Mouse (Mus musculus): Measurements from ENCODE around the gene Sohlh2. TPM values are rescaled to one million over a fixed set of nuclear protein-coding genes. Genes with fewer than 3 reads are reported as not detected.
A peak's percentile ranks its signal among the peaks of the same experiment; 100 is the strongest.
"Not testable (repeated sequence)": the region's sequence is repeated elsewhere in the genome, so short reads cannot be mapped to it uniquely, and the experiment has no call there.

The Sohlh2 gene
- polyA plus RNA-seq (2017; shearing (Covaris generic)) = not detected

DNA sequence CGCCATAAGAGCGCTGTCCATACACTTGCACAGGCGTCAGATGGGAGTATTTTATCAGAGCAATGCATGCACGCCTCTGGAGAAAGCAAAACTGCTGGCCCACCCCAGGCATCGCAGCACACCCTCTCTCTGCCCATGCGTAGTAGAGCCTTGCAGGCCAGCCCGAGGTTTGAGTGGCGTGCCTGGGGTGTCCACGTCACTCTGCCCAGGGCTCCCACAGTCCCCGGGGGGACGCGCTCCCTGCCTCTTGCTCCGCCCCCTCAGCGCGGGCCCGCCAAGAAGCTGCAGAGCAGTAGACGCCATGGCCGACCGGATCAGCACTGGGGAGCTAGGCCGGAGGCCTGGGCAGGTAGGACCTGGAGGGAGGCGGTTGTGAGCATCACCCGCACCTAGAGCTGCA is at the start of gene Sohlh2:
TSS of gene Sohlh2 (plus strand) at position 263 of the 400 bp plus-strand sequence.
- ATAC-seq = no peak

- ATAC-seq = no peak
Observed at GRCm38 (mm10) chr3:55137039-55137438, 44.8 kb upstream of the Sohlh2 start, which contains the start of gene Ccdc169. Gene Ccdc169, plus strand, starts transcription at chr3:55137339.

DNA sequence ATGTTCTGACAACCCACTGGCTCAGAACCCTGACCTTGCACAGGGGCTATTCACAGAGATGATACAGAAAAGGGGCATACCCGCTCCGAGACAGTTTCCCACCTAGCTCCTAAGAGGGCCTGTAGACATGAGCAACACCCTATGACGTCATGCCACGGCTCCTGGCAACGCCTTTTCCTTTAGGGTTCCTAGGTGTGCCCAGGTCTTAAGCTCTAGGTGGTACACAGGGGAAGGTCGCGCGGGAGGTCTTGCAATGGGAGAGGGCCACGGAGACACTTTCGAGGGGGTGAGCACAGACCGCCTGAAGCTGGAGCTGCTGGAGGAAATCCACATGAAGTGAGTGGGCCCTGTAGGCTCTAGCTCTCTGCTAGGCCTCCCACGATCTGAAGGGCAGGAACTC is 42.0 kb upstream of the Sohlh2 start:
- no peak for ATAC-seq

DNA sequence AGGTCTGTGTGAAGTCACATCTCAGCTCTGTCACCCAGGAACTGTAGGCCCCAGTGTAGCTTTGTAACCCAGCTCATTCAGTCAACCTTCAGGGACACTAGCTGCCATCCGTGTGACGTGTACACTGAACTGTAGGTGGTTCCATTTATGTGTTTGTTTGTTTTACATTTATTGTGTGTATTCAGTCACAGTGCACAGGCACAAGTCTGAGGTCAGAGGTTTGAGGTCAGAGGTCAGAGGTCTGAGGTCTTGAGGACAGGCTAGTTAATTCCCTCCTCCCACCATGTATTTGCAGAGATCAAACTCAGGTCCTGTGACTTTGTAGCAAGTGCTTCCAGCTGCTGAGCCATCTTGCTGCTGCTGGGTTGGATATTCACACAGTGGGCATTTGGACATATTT is 40.4 kb upstream of the Sohlh2 start:
- no peak for ATAC-seq

GRCm38 (mm10) chr3:55144916-55145315 is 36.9 kb upstream of the Sohlh2 start:
- ATAC-seq = no peak

- no peak for ATAC-seq
Observed at GRCm38 (mm10) chr3:55146441-55146840, 35.4 kb upstream of the Sohlh2 start.

DNA sequence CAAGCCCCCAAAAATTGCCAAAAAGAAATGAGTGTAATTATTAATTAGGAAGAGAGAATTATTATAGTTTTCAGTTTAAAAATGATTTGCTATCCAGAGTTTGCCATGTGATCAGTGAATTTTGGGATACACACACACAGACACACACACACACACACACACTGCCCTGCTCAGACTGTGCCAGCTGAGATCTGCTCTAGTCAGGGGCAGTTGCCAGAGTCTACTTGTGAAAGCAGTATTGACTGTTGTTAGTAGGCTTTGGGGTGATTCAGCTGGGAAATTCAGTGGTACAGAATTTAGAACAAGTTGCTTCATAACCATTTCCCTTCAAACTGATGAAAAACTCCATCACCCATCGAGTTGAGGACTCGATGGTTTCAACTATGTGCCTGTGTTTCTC is 34.7 kb upstream of the Sohlh2 start:
- ATAC-seq = no peak

- no peak for ATAC-seq
Observed at GRCm38 (mm10) chr3:55148091-55148490, 33.7 kb upstream of the Sohlh2 start.

DNA sequence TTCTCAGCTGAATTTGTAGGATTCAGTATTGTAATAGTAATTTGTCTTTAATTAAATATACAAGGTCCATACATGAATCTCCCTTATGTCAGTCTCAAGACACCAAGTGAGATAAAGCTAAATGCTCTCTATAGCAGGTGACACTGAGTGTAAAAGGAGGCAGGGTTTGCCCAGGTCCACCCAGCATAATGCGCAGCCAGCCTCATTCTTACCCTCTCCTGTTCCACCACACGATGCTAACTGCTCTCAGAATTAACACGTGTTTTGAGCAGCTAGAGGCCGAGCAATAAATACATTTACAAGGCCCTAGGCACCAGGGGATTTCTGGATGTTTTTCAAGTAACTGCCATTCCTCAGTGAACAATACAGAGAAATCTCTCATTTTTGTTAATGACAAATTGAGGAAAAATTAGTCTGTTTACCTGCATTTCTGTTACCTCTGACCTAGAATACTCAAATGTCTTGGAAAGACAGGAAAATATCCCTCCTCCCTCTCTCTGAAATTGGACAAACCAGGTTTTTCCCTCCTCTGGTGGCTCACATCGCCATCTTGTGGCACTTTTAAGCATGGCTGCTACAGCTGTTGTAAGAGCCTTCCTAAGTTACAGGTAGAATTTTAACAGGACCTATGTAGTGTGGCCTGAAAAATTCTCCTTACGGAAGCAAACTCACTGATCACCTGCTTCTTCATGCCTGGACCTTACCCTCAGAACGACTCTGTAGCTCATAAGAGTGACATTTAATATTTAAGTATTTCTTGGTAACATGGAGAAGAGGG is 30.0 kb upstream of the Sohlh2 start:
- ATAC-seq = no peak

- peak; percentile 56 for ATAC-seq
Observed at GRCm38 (mm10) chr3:55152673-55153334, 29.0 kb upstream of the Sohlh2 start.

GRCm38 (mm10) chr3:55154163-55154562 is 27.7 kb upstream of the Sohlh2 start:
- no peak for ATAC-seq

GRCm38 (mm10) chr3:55157413-55157812 is 24.4 kb upstream of the Sohlh2 start:
- ATAC-seq = no peak

GRCm38 (mm10) chr3:55161144-55161543 is 20.7 kb upstream of the Sohlh2 start:
- ATAC-seq = no peak

GRCm38 (mm10) chr3:55163510-55163909 is 18.3 kb upstream of the Sohlh2 start:
- ATAC-seq = no peak

GRCm38 (mm10) chr3:55172478-55172877 is 9.3 kb upstream of the Sohlh2 start:
- ATAC-seq = no peak

DNA sequence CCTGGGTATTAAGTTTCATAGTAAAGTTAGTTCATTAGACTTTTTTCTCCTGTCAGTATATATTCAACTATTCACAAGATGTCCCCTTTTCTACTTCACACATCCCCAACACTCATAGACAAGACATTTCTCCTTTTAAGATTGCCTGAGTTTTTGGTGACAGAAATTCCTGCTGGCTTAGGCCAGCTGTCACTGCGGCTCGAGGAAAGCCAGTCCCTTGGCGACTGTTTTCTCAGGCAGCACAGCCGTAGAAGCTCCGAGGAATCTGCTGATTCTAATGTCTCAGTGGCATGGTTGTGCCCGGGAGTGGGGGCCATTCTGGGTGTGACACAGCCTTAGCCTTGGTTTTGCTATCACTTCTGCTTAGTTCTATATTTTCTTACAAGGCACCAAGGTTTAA is 4.6 kb upstream of the Sohlh2 start:
- ATAC-seq = no peak

- ATAC-seq = no peak
Observed at GRCm38 (mm10) chr3:55191668-55192067, 9.8 kb downstream of the Sohlh2 start.

GRCm38 (mm10) chr3:55193351-55193750 is 11.5 kb downstream of the Sohlh2 start:
- no peak for ATAC-seq

- ATAC-seq = no peak
Observed at GRCm38 (mm10) chr3:55194792-55195191, 13.0 kb downstream of the Sohlh2 start.

DNA sequence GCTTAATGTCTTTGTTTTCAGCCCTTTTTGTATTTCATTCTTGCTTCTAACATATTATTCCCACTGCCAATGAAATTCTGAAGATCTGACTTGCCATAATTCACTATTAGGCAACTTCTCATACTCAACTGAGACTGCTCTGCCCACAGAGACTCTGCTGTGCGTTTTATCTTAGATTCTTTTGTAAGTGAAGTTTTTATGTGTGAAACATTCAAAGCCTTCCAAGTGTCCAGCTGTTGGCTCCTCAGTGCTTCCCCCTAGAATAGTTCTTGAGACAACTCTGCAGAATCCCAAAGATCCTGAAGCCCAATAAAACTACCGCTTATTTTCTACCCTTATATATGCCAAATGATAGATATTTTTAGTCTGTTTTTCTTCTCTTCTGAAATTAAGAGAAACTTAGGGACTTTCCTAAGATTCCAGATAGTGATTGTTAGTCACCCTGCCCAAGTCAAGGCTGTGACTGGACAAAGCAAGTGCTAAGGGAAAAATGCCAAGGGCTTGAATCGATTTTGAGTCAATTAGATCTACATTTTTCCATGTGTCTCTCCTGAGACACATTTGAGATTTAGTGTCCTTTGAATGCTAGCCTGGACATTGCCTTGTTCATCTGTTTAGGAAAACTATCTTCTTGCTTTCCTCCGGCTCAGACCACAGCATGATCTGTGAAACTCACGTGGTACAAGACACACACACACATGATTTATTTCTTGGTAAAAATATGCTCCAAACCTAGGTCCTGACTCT is 13.9 kb downstream of the Sohlh2 start:
- no peak for ATAC-seq

GRCm38 (mm10) chr3:55196328-55196710 is 14.5 kb downstream of the Sohlh2 start:
- no peak for ATAC-seq

DNA sequence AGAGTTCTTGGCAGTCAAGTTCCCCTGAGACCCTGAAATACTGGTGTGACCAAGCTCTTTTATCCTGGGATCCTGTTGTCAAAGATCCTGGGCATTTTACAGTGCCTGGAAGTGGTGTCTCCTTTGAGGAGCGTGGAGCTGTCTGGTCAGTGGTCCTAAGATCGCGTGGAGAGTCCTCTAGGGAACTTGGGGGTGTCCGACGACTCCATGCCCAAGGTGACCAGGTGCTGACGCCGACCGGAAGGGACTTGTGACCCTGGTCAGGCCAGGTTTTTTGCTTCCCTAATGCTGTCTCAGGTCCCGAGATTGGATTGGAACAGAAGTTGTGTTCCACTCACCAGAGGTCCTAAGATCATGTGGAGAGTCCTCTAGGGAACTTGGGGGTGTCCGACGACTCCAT is 21.8 kb downstream of the Sohlh2 start:
- not testable (repeated sequence) for ATAC-seq

DNA sequence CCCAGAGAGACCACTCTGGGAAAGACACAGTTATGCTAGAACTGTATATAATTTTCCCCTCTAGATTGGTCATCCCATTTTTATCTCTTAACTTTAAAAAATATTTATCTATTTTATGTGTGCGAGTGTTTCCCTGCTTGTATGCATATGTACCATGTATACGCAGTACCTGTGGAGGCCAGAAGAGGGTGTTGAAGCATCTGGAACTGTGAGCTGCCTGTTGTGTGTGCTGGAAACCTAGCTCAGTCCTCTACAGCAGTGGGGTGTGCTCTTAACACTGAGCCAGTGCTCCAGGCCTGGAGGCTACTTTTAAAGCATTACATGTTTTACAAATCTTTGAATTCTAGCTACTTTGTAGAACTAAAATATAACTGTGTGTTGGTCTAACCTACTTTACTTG is 24.6 kb downstream of the Sohlh2 start:
- no peak for ATAC-seq

- ATAC-seq = no peak
Observed at GRCm38 (mm10) chr3:55207665-55208064, 25.8 kb downstream of the Sohlh2 start.
